Mouse (Mus musculus) thymus, postnatal 4 days (tissue): ENCODE results near the gene Tspyl3.
"Not testable (repeated sequence)": the region's sequence is repeated elsewhere in the genome, so short reads cannot be mapped to it uniquely, and the experiment has no call there.

Experiments used
- DNase-seq: peaks from one replicate; pipeline ENCODE4 v3.0.0; 2021

The Tspyl3 gene

DNA sequence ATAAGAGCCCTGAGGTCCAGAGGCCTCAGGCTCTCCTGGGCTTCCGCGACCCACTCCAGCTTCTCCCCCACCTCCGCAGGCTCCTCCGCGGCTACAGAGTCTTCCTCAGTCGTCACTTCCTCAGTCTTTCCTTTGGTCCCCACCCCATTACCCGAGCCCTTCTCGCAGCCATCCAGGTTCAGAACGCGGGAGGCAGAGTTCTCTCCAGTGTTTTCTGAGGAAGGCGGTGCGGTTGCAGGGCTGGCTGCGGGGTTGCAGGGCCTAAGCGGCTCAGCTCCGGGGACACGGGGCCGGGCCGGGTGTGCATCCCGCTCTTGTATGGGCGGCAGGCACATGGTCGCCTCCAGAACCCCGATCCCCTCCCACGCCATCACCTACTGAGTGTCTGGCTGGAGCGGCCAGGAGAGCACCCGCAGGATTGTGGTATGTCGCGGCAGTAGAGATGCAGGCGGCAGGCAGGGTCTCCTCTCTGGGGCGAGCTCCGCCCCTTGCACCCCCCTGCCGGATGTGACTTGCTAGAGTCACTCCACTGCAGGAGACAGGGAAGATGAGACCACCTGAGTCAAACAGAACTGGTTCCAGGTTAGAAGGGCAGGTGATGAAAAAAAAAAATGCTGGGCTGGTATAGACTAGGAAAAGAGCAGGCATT, at the start of gene Tspyl3:
TSS of gene Tspyl3 (minus strand) at position 496 of the 649 bp plus-strand sequence.
- peak; percentile 87 for DNase-seq

DNA sequence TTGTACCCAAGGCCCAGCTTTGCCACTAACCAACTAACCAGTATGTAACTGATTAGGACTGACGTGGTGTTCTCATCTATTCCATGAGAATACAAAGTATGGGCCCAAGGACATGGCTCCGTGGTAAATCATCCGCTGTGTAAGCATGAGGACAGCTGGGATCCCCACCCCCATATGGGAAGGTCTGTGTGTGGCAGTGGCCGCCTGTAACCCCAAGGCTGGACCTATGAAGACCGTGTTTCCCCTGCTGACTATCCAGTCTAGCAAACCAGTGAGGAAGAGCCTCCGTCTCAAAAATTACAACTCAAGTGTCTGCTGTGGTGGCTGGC, 49.6 kb upstream of the Tspyl3 start:
- peak; percentile 10 for DNase-seq

DNA sequence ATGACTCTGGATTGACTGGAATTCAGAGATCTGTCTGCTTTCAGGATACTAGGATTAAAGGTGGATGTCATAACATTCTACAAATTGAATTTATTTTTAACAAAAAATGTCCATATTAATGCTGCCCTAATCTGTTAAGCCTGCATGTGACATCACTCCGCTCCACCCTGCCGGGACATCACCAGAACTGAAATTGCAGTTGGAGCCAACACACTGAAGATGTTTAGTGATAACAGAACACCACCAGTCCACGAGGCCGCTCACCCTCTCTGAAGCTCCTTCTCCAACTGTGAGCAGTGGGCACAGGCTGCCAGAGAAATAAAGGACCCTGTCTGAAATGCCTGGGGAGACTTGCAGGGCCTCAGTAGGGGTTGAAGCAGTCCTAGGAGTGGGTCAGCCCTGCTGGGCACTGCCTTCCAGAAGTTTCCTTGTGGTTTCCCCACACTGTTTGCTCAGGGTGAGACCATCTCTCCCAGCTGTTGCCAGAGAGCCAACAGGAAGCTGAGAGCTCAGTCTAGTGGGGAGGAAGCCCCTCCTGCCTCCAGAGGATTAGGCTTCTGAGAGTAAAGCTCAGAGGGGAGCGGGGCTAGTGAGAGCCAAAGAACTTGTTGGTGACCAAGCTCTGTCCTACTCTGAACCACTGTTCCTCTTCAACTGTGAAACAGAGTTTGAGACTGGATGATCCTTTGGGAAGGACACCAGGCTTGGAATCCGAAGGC, 49.1 kb upstream of the Tspyl3 start:
- DNase-seq: peak; percentile 60

DNA sequence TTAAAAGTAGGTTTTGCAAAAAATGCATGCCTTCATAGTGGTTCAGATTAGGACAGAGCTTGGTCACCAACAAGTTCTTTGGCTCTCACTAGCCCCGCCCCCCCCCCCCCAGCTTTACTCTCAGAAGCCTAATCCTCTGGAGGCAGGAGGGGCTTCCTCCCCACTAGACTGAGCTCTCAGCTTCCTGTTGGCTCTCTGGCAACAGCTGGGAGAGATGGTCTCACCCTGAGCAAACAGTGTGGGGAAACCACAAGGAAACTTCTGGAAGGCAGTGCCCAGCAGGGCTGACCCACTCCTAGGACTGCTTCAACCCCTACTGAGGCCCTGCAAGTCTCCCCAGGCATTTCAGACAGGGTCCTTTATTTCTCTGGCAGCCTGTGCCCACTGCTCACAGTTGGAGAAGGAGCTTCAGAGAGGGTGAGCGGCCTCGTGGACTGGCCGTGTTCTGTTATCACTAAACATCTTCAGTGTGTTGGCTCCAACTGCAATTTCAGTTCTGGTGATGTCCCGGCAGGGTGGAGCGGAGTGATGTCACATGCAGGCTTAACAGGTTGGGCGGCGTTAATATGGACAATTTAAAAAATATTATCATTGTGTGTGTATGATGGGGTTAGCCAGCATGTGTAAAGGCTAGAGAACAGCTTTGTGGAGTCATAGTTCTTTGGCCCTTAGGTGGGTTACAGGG, 45.1 kb upstream of the Tspyl3 start:
- not testable (repeated sequence) for DNase-seq

DNA sequence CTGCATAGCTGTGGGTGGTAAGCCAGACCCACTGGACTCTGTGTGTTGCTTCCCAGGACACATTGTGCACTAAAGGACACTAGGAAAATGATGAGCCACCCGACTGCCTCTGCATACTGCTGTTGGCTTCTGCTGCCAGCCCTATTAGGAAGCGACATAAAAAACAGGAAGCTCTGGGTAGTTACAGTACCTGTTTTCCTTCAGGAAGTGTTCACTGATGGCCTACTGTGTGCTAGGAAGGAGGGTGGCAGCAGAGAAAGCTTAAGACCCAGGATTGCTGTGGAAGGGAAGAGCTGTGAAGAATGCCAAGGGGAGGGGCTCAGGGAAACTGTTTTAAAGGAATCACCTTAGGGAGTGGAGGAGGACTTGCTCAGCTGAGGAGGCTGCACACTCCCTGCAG, 42.1 kb upstream of the Tspyl3 start:
- no peak for DNase-seq

DNA sequence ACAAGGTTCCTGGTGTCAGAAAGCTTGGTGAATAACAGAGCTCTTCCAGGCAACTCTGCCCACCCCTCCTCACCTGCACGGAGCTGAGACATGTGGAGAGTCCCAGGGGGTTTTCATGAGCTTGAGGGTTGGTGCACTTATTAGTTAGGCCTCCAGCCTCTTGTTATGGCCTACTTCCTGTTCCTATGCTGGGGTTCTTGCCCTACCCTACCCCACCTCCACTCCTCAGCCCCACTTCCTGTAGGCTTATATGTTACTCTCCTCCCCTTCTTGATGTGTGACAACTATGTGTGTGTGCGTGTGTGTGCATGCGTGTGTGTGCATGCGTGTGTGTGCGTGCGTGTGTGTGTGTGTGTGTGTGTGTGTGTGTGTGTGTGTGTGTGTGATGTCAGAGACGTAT, 37.8 kb upstream of the Tspyl3 start:
- peak; percentile 66 for DNase-seq

DNA sequence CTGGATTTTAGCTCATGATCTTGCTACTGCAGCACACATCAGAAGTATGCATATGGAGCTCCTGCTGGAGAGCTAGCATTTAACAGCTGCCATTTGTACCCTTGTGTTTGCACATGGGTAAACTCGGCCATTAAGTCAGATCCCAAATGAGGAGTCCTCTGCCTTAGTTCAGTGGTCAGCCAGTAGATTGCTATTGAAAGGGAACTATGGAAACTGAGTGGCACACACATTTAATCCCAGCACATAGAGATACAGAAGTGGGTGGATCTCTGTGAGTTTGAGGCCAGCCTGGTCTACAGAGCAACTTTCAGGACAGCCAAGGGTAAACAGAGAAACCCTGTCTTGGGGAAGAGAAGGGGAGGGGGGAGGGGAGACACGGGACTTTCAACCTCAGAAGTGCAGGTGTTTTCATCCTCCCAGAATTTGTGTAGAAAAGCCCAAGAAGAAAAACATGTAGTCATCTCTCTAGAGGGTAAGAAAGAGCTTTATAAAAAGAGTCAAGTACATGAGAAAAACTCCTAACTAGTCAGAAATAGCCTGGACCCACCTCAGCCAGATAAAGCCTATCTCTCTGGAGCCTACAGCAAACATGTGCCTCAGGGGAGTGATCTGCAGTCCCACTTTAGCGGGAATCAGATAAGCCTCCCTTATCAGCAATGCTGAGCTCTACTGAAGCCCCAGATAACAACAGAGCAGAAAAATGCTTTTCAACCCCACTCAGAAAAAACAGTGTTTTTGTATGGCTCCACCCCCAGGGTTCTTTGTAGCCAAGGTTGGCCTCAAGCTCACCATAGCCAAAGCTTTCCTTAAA, 34.8 kb upstream of the Tspyl3 start:
- DNase-seq: no peak

DNA sequence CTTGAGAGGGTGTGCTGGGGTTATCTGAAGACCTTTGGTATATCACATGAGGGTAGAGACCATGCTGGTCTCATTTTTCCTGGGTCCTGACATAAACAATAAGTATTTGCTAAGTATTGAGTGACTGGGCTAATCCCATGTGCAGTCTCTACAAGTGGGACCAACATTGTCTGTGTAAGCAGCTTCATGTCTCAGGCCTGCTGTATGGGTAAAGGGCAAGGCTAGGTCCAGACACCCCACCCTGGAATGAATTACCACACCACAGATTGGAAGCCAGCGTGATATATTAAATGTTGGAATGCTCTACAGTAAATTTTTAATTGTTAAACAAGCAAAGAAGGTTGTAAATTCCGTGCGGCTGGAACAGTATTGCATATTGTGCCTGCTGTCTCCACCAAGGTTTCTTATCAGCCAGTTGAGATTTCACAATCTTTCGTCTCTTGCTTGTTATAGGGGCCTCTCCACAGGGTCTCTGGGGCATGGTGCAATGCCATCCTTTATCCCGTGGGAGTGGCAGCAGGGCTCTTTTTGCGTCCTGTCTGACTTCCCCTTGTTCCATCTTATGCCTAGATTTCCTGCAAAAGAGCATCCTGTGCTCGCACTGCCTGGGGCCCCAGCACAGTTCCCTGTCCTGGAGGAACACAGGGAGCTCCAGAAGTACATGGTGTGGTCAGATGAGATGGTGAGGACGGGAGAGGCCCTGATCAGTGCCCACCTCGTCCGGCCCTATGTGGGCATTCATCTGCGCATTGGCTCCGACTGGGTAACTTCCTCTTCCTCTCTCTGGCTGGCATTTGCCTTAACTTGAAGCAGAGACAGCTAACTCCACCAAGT, 34.0 kb upstream of the Tspyl3 start:
- no peak for DNase-seq

DNA sequence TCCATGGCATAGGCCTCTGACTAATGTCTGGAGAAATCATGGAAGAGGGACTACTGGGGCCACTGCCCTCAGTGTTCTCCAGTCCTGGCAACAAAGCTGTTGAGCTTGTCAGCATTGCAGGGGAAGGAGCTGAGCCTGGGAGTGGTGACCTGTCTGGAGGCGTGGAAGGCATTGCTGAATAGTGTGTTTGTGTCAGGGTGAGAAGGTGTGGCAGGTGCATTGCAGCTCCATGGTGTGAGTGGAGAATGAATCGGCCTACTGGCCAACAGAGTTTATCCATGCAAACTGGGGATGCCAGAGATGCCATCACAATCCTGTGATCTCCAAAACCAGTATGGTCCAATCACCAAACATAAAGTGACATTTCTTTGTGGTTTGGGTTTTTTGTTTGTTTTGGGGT, 31.4 kb upstream of the Tspyl3 start:
- no peak for DNase-seq

DNA sequence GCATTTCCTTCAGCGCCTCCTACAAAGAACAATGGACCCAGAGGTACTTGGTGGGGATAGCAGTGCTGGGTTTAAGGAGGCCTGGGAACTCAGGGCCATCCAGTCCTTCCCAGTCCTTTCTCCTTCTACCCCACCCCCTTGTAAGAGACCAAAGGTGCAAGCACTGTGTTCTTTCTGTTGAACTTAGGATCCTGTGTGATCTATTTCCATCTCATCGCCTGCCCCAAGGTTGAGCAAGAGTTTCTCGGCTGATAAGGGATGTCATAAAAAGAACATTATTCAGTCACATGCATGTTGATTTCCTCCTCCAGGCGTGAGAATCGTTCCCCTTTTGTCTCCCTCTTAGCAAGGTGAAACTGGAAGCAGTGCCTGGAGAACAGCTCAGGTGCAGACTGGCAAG, 24.5 kb upstream of the Tspyl3 start:
- no peak for DNase-seq

DNA sequence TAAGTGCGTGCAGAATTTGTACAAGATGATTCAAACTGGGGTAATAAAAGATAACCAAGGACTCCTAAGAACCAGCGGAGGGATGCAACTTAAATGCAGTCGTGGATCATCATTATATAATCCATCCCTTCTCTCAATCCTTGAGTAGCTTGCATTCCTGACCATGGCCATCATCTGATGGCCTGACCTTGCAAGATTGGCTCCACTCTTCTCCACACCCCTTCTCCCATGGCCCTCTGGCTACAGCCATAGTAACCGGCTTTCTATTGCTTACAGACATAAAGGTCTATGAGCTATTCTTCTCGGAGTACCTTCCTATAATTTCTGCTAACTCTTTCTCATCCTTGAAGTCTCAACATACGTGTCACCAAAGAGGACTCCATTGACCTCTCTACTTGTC, 16.9 kb upstream of the Tspyl3 start:
- DNase-seq: no peak

DNA sequence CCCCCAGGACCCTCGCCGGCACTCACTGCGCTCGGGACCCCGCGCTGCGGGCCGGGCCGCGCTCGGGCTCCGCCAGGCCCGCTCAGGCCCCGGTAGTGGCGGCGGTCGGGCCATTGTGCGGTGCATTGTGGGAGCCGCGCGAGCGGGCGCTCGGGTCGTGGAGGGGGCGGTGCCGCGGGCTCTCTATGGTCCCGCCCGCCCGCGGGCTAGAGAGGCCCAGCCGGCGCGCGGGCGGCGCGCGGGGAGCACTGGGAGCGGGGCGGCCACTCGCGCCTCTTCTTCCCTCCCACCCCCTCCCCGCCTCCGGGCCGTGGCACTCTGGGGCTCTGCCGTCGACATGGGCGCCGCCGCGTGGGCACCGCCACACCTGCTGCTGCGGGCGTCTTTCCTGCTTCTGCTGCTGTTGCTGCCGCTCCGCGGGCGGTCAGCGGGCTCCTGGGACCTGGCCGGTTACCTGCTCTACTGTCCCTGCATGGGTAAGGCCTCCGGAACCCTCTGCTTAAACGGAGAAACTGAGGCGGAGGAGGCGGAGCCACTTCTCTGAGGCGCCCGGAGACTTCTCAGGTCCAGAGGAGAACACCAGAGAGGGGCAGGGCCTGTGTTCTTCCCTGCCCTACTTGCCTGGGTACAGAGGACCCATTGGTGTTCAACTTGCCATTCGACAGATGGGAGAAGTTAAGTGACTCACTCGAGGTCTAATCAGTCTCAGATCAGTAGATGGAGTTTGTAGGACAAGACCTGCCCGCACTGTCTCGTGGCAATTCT, 16.2 kb upstream of the Tspyl3 start, which contains the start of the genes Plagl2 and Pofut1:
TSS of gene Plagl2 (minus strand) at position 177 of the 765 bp plus-strand sequence.
TSS of gene Pofut1 (plus strand) at position 284 of the 765 bp plus-strand sequence.
- DNase-seq: peak; percentile 95

DNA sequence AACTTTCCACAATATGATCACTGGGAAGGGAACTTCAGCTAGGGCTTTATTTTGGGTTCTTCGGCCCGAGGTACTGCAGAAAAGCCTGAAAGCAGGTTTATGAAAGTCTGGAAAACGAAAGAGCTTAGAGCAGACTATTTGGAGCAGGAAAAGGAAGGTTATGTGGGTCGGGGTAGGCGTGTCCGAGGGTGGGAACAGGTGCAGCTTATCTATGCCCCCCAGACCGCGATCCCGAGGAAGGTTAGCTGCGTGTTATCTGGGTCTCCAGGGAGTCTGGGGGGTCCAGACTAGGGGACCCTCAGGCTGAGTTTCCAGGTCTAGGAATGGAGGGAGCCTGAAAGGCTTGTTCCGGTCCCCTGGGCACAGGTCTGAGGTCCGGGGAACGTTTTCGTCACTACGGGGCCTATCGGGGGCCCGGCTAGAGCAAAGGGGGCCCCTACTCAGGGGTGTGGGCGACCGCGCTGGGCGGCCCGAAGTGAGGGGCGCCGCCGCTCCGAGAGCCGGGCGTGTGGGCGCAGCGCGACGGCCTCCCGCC, 15.5 kb upstream of the Tspyl3 start:
- peak; percentile 68 for DNase-seq

DNA sequence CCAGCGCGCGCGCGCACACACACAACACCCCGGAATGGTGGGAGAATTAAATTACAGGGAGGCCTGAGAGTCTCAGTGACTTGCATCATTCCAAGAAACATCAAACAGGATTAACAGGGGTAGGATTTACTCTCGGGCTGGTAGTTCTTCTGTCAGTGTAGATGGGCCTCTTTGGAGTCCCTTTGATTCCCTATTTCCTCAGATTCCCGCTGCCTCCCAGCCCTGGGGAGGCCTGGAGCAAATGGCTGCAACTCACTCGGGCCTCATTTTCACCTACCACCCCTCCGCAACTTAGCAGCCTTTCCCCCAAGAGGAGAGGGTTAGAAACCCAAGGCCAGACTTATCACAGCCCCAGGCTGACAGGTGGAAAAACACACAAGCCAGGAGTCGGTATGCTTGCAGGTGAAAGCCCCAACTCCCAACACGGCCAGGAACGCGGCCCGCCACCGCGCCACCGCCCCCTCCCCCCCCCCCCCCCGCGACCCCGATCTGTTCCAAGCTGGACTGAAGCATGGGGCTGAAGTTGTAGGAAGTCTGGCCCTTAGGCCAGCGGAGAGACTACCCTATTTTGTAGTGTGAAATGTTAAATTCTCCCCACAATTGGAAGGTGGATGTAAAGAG, 14.7 kb upstream of the Tspyl3 start:
- no peak for DNase-seq

DNA sequence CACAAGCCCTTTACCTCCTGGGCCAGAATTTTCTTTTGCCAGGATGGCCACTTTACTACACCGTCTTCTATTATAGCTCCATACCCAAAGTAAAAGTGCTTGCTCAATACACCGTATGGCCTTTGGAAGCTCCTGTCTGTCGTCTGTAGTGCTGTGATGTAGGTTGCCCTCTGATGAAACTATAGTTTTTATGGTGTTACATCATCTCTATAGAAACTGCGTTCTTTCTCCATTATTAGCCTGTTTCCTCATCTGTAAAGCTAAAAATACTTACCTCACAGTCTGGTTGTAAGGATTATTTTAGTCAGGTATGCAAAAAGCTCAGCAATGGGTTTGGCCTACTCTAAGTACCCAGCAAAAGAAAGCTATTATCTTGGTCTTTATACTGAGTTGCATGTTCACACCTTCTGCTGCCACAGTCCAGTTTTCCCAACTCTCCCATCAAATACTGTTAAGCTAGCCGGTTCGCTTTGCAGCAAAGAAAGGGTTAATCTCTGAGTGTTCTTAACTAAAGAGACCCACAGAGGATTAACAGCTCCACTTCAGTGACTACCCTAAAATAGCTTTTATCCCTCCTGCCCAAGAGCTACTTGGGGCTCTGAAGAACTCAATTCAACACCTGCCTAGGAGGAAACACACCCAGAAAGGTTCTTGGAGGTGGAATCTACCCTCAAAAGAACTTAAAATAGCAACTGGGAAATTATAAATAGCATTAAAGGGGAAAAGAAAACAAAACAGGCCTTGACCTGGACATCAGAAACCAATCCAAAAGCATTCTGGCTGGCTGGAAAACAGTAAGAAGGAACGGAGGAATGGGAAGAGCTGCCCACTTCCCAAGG, 14.0 kb upstream of the Tspyl3 start:
- no peak for DNase-seq

DNA sequence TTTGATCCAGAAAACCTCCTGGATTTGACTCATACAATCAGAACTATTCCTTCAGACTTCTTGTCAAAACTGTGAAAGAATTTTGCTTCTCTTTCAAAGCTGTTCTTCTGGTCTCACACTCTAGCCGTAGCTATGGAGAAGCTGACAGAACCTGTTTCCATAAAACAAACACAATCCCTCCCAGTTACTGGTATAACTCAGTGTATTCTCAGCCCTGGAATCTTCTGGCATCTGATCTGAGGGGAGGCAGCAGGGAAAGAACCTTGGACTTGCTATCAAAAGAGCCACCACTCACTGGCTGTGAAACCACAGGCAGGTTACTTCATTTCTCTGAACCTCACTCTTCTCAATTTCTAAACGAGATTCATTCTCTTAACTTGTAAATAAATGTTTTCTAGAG, 13.2 kb upstream of the Tspyl3 start:
- DNase-seq: no peak

DNA sequence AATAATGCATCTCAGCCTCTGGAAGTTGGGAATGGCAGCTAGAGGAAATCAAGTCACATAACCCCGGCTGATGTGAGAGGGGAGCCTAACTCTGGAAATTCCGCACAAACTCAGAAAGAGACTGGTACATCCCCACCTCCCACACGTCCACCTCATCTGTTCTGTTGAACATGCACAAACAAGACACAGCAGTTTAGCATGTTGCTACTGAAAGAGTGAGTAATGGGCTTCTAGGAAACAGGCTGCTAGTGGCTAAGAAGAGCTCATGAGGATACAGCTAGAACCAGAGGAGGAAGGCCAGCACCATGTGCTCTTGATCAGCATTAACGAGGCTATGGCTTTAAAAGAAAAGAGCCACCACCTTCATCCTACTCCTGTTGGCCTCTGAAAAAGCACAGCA, 12.7 kb upstream of the Tspyl3 start:
- DNase-seq: no peak

DNA sequence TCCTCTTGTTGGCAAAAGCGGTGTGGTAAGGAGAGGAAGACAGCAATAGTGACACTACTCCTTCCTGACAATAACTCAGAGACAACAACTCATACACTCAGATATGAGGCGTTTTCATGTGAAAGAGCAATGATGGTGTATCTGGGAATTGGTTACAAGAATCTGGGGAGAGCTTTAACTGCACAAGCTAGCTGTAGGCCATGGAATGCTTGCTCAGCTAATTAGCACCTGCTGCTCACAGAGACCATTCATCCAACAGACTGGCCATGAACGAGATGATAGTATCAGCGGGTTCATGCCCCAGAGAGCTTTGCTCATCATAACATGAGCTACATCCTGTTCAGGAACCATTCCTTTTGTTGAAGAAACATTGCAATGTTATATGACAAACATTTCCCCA, 12.0 kb upstream of the Tspyl3 start:
- DNase-seq: no peak

DNA sequence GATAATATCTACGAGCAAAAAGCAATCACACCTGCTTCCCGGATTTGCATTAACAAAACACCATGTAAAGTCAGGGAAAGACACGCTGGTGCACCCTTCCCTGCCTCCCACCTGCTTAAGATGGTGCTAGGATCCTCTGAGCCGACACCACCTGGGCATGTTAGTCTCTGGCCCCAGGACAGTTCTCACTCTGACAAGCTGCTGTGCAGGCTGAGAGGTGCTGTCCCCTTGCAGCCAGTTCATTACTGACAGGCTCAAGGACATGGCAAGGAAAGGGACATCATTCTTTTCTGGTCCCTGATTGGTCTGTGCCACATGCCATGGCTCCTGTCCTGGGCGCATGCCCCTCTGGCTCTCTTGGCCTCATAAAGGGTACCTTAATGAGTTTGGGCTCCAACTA, 3.3 kb upstream of the Tspyl3 start:
- no peak for DNase-seq

DNA sequence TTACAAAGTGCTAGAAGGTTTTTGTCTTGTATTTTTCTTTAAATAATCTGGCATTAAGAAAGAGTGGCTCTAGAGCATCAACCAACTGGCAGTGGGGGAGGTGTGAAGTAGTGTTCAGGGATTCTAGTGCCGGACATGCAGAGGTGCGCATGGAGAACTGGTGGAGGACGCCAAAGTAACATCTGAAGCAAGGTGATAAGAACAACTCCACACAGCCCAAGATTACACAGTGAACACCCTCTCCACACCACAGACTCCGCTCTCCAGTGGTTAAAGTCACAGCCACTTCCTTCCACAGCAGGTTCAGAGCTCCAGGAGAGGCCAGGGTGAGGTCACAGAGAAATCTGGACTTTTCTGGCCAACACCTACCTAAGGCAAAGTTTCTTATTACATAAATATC, 2.7 kb upstream of the Tspyl3 start:
- DNase-seq: no peak
